Mouse (Mus musculus): ENCODE results near the gene Atg14. TPM values are rescaled to one million over a fixed set of nuclear protein-coding genes. Genes with fewer than 3 reads are reported as not detected.
"Not testable (repeated sequence)": the region's sequence is repeated elsewhere in the genome, so short reads cannot be mapped to it uniquely, and the experiment has no call there.

Atg14 gene
- polyA plus RNA-seq, 1 experiment = 8.7 TPM

DNA sequence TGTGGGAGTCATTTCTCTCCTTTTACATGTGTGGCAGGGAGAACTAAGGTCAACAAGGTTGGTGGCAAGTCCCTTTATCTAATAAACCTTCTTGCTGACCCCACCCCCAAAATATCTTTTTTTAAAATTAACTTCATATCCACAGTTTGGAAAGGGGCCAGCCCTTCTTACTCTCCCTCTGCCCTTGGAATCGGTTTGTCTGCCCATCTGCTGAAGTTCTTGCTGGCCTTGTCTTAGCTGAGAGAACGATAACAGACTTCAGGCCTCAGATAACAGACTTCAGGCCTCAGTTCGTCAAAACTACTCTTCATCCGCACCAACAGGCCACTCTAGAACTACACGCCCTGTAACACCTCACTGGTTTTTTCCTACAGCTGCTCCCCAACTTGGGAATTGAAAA is 26.2 kb downstream of the Atg14 start:
- DNase-seq (ENCODE audit: low read depth) = no peak

DNA sequence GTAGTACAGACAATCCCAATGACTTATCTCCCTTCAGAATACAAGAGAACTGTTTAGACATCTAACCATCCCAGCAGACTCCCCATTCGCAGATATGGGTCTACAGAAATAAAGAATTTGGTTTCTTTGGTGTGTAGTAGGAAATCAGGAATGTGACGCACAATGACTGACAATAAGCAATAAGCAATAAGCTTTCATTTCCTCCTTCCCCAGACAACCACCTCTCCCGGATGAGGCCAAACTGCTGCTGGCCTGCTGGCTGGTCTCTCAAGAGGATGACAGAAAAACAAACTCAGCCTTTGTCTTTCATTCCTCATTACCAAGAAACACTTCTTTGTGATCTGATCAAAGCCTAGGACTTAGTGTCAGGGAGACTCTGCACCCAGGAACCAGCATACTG is 28.2 kb downstream of the Atg14 start:
- DNase-seq (ENCODE audit: low read depth) = no peak

DNA sequence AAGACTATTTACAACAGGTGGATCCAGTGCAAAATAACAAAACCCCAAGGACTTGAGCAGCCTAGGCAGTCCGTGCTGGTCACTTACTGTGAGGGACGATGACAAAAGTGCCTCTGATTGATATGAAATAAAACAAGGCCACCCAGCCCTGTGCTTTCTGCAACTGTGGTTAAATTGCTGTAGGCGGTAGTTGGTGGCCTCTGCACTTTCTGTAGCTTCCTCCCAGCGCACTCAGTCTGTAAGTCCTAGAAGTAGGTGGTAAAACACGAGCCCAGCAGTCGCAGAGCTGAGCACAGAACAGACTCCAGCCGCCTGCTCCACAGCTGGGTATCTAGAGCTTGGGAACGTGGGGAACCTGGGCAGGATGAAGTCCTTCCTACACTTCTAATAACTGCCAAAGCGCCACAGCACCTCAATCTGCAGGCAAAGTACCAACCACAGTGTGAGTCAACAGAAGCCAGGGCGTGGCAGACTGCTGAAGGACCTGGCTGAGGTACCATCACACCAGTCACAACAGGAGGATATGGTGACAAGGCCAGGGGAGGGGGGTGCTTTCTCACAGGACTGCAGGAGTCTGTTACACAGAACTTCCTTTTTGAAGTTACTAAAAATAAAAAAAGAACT is 29.0 kb downstream of the Atg14 start:
- DNase-seq (ENCODE audit: low read depth) = no peak

DNA sequence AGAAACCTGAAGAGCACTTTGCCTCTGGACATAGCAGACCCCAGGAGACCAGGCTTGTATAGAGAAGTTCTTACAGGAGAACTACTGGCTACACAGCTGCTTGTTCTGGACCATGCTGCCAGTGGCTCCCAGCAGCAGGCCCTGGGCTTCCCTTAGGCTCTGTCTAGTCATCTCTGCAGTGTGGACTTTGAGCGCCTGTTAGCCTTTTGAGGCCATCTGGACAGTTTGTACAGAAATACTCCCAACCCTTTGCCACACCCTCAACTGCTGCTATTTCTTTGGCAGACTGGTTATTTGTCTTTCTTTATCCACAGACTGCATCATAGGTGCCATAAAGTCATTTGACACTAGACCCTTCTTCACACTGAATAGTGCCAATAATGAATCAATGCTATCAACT is 35.4 kb downstream of the Atg14 start:
- no peak for DNase-seq (ENCODE audit: low read depth)

DNA sequence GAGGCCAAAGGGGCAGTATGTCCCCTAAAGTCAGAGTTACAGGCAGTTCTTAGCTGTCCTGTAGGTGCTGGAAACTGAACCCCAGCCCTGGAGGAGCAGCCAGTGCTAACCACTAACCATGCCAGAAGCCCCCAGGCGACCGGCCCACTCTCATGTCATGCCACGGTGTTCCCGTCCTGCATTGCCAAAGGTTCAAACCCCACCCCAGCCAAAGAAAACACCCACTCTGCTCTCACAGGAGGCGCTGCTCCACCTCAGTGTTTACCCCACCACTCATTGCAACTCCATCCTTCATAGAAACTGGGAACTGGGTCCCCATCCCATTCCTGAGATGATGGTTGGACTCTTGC is 36.3 kb downstream of the Atg14 start:
- DNase-seq (ENCODE audit: low read depth) = no peak

DNA sequence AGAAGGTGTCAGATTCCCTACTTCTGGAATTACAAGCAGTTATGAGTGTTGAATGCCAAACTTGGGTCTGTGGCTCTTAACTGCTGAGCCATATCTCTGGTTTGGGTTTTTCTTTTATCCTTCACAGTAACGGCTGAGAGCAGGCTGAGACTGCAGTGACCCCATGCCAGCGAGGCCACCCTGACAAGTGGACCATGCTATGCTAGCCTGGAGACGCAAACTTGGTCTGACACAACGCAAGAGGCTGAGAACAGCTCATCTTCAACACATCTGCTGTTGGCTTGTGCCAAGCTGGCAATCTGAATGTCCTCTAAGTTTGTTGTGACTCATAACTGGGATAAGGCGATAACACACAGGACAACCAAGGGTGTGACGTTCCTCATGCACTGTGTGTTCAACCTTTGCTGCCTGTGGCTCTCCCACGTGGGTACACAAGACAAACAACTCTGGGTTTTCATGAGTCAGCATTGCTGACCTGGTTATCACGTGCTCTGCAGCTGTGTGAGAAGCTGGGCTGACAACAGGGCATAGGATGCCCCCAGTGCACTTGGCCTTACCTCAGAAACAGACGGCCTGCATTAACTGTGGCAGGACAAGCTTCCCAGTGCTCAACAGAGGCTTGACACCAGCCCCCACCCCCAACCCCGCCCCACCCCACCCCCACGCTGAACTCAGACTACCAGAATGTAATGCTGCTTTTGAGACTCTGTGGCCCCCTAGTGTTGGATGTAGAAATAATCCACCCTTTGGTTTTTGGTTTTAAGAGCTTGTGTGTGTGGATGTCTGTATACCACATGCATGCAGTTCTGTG is 36.9 kb downstream of the Atg14 start:
- no peak for DNase-seq (ENCODE audit: low read depth)

DNA sequence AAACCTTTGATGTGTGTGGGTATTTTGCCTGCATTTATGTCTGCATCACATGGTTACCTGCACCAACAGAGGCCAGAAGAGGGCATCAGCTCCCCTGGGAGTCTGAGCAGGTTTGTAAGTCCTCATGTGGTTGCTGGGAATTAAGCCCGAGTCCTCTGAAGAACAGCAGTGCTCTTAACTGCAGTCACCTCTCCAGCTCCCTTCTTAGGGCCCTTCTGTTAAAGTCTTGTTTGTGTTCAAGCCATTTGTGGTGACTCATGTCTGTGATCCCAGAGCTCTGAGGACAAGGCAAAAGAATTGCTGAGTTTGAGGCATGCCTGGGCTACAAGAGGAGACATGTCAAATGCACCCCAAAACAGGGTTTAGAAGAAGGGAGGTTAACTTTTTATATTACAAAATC is 38.0 kb downstream of the Atg14 start:
- no peak for DNase-seq (ENCODE audit: low read depth)

DNA sequence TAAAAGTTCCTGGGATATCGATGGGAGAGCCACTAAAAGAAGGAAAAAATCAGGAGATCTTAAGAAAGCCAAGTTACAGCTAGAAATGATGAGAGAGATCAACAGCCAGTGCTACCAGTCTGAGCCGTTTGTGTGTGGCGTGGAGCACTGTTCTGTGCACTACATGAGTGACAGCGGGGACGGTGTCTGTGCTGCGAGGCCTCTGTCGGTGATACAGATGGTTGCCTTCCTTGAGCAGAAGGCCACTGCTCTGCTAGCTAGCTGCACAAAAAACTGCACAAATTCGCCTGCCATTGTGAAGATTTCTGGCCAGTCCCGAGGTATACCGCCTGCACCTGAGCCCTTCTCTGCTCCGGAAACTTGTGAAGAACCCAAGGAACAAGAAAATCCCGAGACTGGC is 40.9 kb downstream of the Atg14 start:
- DNase-seq (ENCODE audit: low read depth) = not testable (repeated sequence)

DNA sequence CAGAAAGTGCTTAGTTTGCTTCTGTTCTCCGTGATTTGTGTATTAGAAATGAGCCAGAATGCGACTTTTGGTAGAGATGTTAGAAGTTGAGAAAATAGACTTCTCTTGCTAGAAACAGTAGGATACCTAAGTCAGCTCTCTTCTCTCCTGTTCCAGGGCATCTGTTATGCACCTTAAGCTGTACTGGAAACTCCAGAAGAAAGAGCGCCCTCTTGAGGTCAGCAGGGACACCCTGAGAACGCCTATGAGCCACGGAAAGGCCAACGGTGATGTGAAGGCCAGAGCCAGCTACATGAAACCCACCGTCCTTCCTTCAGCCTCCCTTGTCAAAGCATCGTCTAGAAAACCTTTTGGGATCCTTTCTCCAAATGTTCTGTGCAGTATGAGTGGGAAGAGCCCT is 41.4 kb downstream of the Atg14 start:
- DNase-seq (ENCODE audit: low read depth) = no peak

DNA sequence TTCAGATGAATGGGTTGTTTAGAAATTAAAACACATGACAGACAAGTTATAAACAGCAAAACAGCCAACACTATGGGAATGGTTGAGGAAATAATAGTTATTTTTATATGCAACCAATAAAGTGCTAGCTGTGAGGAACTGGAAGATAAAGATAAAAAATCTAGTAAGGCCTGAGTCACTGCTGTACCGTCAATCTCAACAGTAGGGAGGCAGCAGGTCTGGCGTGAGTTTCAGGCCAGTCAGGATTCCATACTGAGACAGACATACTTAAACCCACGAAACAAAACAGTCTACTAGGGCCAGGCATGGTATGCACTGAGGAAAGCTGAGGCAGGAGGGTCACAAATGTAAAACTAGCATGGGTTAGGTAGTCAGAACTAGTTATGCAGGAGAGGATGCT is 42.2 kb downstream of the Atg14 start:
- DNase-seq (ENCODE audit: low read depth) = no peak

DNA sequence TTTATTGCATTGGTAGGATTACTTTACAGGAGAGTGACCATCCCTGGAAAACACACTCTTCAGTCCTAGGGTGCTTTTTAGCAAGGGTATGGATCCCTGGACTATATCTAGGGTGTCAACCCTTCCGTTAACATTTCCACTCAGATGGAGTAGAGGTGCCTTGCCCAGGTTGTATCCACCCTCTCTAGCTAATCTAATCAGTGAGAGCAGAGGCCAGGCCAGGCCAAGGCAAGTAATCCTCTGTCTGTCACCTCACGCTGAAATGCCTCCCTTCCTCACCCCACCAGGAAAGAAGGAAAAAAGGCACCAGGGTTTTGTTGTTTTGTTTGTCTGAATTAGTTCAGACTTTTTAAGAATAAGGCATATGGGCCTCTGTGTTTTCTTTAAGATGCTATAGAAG is 42.6 kb downstream of the Atg14 start:
- DNase-seq (ENCODE audit: low read depth) = no peak

DNA sequence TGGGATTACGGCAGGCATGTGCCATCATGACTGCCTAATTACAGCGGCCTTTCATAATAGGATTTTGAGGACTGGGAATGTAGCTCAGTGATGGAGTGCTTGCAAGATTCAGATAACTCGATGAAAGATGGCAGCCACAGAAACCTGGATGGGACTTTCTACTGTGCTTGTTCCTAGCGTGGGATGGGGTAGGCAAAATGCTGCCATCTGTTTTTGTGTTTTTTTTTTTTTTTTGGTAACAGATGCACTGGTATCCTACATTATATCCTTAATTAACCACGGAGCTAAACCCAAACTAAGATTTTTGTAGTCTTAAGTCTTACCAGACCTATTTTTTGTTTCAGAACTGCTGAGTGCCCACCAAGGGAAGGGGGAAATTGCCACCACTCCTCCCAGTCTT is 44.6 kb downstream of the Atg14 start:
- DNase-seq (ENCODE audit: low read depth) = no peak

DNA sequence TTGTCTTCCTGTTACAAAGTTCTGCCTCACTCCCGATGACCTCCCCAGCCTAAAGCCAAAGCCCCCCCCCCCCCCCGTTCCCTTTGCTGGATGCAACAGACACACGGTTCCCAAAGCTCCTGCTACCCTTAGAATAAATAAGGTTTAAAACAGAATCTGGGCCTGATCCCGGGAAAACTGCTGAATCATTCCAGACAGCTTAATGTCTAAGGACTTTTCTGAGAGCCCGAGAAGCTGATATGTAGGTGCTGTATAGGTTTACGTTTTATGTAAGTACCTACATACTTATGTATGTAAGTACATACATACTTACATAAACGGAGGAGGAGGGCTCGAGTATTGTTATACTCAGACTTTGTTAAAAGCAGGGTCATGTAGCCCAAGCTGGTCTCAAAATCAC is 45.1 kb downstream of the Atg14 start:
- no peak for DNase-seq (ENCODE audit: low read depth)

DNA sequence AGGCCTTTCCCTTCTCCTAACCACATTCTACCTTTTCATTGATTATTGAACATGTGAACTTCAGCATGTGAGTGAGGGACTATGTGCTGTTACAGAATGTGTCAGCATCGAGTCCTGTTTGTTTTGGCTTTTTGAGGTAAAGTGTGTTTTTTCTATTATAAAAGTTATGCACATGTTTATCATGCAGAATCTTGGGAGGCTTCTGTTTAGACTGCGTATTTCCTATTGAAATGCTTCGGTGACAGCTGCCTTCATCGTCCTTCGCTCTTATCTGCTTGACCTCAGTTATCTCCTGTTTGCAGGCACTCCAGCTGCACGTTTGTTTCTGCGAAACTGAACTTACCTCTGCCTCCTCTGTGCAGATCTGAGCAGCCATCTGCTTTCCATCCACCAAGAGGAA is 48.1 kb downstream of the Atg14 start:
- no peak for DNase-seq (ENCODE audit: low read depth)

DNA sequence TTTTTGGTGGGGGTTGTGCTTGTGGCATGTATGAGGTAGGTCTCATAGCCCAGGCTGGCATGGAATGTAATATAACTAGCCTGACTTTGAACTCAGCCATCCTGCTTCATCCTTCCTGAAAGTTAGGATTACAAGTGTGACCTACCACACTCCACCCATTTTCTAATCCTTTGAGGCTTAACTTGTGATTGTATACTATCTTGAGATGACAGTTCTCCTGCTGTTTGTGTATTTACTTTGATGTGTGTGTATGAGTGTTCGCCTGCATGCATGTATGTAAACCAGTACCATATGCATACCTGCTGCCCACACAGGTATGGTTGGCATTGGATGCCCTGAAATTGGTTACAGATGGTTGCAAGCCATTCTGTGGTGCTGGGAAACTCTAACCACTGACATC is 48.8 kb downstream of the Atg14 start:
- no peak for DNase-seq (ENCODE audit: low read depth)

DNA sequence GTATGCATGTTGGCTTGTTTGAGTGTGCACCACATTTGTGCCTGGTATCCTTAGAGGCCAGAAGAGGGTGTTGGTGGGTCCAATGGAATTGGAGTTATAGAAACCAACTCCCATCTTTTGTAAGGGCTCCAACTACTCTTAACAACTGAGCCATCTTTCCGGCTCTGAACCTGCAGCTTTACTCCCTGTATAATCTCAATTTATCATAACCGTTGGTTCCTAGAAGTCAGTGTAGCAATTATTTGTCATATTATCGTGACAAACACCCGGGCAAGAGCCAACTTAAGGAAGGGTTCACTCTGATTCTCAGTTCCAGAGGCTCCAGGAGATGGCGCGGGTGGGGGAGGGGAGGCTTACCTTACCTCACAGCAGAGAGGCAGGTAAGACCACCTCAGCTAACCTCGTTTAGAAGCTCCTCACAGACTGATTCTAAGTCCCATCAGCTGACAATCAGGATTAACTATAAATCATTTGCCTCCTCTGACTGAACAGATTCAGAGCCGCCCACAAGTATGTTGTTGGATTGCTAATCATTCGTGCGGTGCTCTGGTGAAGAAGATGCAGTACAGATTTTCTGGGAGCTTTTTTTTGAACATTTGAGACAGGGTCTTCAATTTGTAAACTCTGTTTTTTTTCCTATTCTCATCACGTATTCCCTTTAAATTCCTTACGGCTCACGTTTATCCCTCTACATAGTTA is 49.5 kb downstream of the Atg14 start:
- DNase-seq (ENCODE audit: low read depth) = no peak

DNA sequence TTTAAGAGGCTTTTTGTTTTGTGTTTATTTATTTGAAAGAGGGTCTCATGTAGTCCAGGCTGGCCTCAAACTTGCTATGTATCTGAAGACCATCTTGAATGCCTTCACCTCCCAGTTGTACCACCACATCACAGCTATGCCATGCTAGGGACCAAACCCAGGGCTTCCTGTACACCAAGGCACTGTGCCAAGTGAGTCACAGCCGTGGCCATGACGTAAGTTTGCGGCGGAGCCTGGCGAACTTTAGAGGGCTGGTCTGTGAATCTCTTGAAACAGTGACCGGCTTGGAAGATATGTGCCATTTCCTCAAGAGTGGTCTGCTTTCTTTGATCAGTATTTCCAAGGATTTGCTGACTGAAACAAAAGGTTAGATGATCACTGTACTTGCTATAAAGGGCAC is 51.8 kb downstream of the Atg14 start:
- DNase-seq (ENCODE audit: low read depth) = no peak

DNA sequence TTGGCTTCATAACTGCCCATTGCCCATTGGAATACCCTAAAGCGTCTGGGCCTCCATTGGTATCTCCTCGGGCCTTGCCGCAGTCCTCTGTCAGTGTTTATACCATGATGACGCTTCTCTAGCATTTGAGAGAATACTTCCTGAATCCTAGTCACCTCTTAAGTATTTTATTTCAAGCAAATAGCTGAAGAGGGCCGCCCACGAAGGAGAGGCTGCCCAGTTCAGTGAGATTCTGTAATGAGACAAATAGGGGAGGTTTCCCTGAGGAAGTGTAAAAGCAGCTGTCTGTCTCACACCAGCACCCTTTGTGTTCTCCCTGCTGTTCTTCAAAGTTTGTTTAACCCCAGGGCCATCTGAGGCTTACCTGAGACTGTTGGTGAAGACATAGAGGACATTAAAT is 53.7 kb downstream of the Atg14 start:
- no peak for DNase-seq (ENCODE audit: low read depth)

DNA sequence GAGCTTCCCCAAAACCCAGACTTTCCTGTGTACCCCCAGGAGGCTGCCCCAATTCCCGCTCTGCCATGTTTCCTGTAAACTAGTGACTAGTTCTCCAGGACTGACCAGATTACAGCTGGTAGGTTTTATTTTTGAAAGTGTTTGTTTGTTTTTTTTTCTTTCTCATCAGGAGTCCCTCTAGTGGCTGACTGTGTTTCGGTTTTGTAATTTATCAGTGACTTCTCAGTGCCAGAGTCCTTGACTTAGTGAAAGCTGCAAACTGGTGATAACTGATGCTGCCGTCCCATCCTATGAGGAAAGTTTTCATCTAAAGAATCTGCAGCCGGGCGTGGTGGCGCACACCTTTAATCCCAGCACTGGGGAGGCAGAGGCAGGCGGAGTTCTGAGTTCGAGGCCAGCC is 54.8 kb downstream of the Atg14 start:
- no peak for DNase-seq (ENCODE audit: low read depth)

DNA sequence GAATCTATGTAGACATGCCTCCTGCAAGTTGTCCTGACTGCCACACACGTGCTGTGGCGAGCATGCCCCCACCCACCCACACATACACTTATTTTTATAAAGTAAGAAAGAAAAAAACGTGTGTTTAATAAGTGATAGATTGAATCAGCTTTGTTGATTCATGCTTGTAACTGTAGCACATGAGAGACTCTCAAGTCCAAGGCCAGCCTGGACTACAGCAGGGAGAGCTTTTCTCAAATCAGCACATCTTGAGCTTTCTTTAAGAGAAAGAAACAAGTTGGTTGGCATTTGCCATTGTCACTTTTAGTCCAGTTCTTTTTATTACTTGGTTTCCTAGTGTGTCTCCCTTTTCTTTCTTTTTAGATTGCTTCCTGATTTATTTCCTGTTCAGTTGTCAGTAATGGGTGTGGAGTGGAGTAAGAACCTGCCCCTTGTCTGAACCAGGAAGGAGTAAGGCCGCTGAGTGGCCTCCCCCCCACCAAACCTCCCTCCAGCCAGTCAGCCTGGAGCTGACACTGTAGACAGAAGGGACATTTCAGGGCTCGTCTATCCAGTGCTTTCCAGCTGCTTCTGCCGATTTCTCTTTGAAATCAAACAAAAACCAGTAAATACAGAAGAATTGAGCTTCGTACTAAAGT is 55.5 kb downstream of the Atg14 start:
- no peak for DNase-seq (ENCODE audit: low read depth)

DNA sequence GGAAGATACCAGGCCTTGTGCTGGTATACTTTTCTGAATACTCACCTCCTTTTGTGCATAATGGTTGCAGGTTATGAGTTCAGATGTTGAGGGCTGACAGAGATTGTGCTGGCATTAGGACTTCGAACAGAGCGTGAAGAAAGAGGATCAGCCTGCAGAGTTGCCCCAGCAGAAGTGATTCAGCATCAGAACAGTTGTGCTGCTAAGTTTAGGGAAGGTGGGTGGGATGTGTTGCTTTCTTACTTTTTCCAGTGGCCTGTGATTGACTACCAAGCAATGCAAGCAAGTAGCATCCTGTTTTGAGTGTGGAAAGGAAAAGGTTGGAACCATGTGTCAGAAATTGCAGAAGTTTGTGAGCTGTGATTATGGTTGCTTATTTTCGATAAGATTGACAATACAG is 56.8 kb downstream of the Atg14 start:
- no peak for DNase-seq (ENCODE audit: low read depth)

DNA sequence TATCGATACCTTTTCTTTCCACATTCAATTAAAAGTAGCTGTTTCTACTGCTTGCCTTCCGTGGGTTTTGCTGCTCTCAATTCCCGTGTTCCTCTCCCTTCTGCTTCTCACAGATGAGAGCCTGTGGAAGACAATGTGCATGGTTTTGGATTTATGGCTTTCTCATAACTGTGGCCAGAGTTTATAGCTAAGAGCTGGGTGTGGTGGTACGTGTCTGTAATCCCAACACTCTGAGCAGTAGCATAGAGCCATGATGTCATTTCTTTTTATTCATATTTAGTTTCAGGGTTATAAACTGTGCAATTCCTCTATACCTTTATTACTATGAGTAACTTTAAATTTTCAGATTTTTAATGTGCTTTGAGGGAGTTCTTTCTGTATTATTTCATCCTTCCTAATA is 60.2 kb downstream of the Atg14 start:
- DNase-seq (ENCODE audit: low read depth) = no peak

DNA sequence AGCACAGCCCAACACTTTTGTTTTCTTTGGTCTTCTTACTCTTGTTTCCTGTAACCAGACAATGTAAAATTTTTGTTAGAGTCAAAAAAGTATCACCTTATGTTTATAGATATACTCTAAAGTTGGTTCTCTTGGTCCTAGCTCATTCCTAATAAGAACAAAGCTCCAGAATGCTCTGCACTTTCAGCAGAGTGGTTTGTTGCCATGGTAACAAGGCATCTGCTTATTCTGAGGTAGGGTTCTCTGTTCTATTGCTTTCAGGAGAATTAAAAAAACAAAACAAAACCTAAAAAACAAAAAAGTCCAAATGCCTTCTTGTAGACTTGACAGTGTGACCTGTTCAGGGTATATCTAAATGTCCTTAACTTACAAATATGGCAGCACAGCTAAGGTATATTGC is 62.4 kb downstream of the Atg14 start:
- no peak for DNase-seq (ENCODE audit: low read depth)

Measured in gonadal fat pad, adult 2 months (tissue).